Mouse (Mus musculus) testis, adult 2 months (tissue): ENCODE measurements around the gene Srrm1.

Experiments
- CTCF ChIP-seq: fragments of 200-500 bp; IDR thresholded peaks from 2 replicates; pipeline ENCODE4 v1.5.1; 2012; ENCODE audit warnings: low read depth, mild to moderate bottlenecking, inconsistent platforms, low read length, moderate library complexity; ENCODE audit not compliant: control insufficient read depth, insufficient read depth, insufficient replicate concordance
- POLR2A ChIP-seq: fragments of 200-500 bp; IDR thresholded peaks from 2 replicates; pipeline ENCODE4 v1.6.1; 2012; ENCODE audit warnings: low read depth, mild to moderate bottlenecking, inconsistent platforms, low read length, moderate library complexity; ENCODE audit not compliant: control insufficient read depth

- no peak for TF ChIP-seq POLR2A
- no peak for TF ChIP-seq CTCF
Measured at GRCm38 (mm10) chr4:135298680-135299079, 54.4 kb downstream of the Srrm1 start.
